Mouse (Mus musculus) liver, adult 2 months (tissue): ENCODE results near the gene Fuca1. TPM values are rescaled to one million over a fixed set of nuclear protein-coding genes. Genes with fewer than 3 reads are reported as not detected.

ENCODE experiments used
- DNase-seq: peaks from one replicate; pipeline ENCODE4 v3.0.0-alpha.2; 2011; ENCODE audit warnings: low read depth, low spot score; ENCODE audit errors: extremely low read depth
- H3K27ac ChIP-seq: fragments of 200-500 bp; replicated peaks from 2 replicates; pipeline ENCODE4 v1.5.1; 2012; ENCODE audit warnings: low read depth, mild to moderate bottlenecking, control low read depth, inconsistent platforms, low read length; ENCODE audit not compliant: insufficient read depth
- H3K27me3 ChIP-seq: fragments of 200-500 bp; 2 replicates; pipeline ENCODE4 v1.6.1; 2012; ENCODE audit warnings: mild to moderate bottlenecking, moderate library complexity, low read length, inconsistent platforms; ENCODE audit not compliant: control insufficient read depth, insufficient read depth
- H3K36me3 ChIP-seq: fragments of 200-500 bp; 2 replicates; pipeline ENCODE4 v1.6.1; 2012; ENCODE audit warnings: low read length, inconsistent platforms; ENCODE audit not compliant: control insufficient read depth, insufficient read depth
- H3K4me1 ChIP-seq: fragments of 200-500 bp; 2 replicates; pipeline ENCODE4 v1.6.1; 2011; ENCODE audit warnings: low read length; ENCODE audit not compliant: control insufficient read depth, insufficient read depth
- H3K4me3 ChIP-seq: fragments of 200-500 bp; 2 replicates; pipeline ENCODE4 v1.5.1; 2011; ENCODE audit warnings: low read depth, mild to moderate bottlenecking, control low read depth, low read length, moderate library complexity; ENCODE audit not compliant: insufficient read depth
- H3K79me2 ChIP-seq: fragments of 200-500 bp; 2 replicates; pipeline ENCODE4 v1.6.1; 2012; ENCODE audit warnings: inconsistent platforms, mild to moderate bottlenecking, low read length, moderate library complexity; ENCODE audit not compliant: control insufficient read depth, insufficient read depth
- H3K9ac ChIP-seq: fragments of 200-500 bp; 2 replicates; pipeline ENCODE4 v1.6.1; 2012; ENCODE audit warnings: low read depth, mild to moderate bottlenecking, control low read depth, inconsistent platforms, low read length
- CTCF ChIP-seq: fragments of 200-500 bp; IDR thresholded peaks from 2 replicates; pipeline ENCODE4 v1.5.1; 2011; ENCODE audit warnings: low read depth, low read length, control low read depth
- POLR2A ChIP-seq: fragments of 200-500 bp; IDR thresholded peaks from 2 replicates; pipeline ENCODE4 v1.6.1; 2011; ENCODE audit warnings: low read length, control low read depth; ENCODE audit not compliant: insufficient read depth; ENCODE audit errors: extremely low read depth
- WGBS: fragments of 180-500 bp; shearing (Covaris S2); methylation state at CpG from one replicate; pipeline ENCODE4 v1.1.7; 2018; 5-methylcytosine and 5-hydroxymethylcytosine counted together
- polyA plus RNA-seq: library from polyadenylated mRNA; depleted of rRNA; stranded (reverse); fragments of >200 nt; gene quantifications from 2 replicates; pipeline ENCODE4 v1.2.3, GENCODE M21; 2012
- total RNA-seq: library from RNA; depleted of rRNA; stranded (reverse); fragments of >200 nt; gene quantifications from 2 replicates; pipeline ENCODE4 v1.2.3, GENCODE M21; 2014

Fuca1 gene
- total and polyA plus RNA-seq, 2 experiments = 46.4 to 54.9 TPM

DNA sequence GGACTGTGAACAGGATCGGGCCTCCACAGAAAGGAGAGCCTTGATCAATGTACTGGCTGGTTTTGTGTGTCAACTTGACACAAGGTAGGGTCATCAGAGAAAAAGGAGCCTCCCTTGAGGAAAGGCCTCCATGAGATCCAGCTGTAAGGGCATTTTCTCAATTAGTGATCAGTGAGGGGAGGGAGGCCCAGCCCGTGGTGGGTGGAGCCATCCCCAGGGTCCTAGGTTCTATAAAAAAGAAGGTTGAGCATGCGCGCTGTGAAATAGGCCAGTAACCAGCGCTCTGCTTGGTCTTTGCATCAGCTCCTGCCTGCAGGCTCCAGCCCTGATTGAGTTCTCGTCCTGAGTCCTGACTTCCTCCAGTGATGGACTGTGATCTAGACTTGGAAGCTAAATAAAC, 36.0 kb upstream of the Fuca1 start:
- 87% methylated on average over 6 of the region's 6 CpGs for WGBS
- H3K9ac ChIP-seq = no peak overlapping the region
- peaks cover 7% of the 10 kb centered on the region for H3K4me1 ChIP-seq
- DNase-seq = no peak
- no peaks in the 10 kb centered on the region for H3K27me3 ChIP-seq
- no peak overlapping the region for H3K4me3 ChIP-seq
- no peaks in the 10 kb centered on the region for H3K36me3 ChIP-seq
- H3K27ac ChIP-seq = no peak overlapping the region
- TF ChIP-seq CTCF (no peak), POLR2A (no peak)
- H3K79me2 ChIP-seq = no peaks in the 10 kb centered on the region

DNA sequence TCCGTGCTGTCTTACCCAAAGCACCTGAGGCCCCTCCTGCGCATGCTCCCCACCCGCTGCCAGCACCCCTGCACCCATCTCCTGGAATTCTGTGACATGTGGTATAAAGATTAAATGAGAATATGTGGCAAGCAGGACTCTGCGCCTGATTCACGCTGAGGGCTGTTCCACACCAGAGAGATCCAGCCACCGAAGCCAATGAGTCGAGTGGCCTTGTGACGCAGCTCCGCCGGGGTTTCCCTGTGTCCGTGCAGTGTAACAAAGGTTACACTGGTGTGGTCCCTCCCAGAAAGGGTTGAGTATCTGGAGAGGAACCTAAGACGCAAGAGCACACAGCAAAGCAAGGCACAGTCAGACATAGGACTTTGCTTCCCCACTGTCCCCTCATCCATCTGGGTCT, 34.9 kb upstream of the Fuca1 start:
- no peak for DNase-seq
- H3K4me3 ChIP-seq = no peak overlapping the region
- H3K79me2 ChIP-seq = no peaks in the 10 kb centered on the region
- H3K27me3 ChIP-seq = no peaks in the 10 kb centered on the region
- no peak overlapping the region for H3K9ac ChIP-seq
- TF ChIP-seq CTCF (no peak), POLR2A (no peak)
- 85% methylated on average over 12 of the region's 12 CpGs for WGBS
- H3K4me1 ChIP-seq = peaks cover 7% of the 10 kb centered on the region
- H3K36me3 ChIP-seq = no peaks in the 10 kb centered on the region
- no peak overlapping the region for H3K27ac ChIP-seq

DNA sequence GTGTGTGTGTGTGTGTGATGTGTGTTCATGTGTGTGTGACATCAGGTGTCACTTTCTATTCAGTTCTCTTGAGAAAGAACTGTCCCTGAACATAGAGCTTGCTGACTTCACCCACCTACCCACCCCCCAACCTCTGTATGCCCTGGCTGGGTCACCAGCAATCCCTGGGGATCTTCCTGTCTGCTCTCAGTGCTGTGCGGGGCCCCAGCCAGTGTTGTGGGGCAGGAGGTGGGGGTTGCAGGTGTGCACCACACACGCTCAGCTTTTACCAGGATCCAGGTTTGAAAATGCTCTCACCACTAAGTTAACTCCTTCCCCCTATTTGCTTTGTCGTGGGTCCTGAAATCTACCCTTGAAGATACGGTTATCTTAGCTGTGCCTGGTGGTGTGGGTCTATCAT, 34.4 kb upstream of the Fuca1 start:
- H3K27me3 ChIP-seq = no peaks in the 10 kb centered on the region
- WGBS = 86% methylated on average over 4 of the region's 4 CpGs

DNA sequence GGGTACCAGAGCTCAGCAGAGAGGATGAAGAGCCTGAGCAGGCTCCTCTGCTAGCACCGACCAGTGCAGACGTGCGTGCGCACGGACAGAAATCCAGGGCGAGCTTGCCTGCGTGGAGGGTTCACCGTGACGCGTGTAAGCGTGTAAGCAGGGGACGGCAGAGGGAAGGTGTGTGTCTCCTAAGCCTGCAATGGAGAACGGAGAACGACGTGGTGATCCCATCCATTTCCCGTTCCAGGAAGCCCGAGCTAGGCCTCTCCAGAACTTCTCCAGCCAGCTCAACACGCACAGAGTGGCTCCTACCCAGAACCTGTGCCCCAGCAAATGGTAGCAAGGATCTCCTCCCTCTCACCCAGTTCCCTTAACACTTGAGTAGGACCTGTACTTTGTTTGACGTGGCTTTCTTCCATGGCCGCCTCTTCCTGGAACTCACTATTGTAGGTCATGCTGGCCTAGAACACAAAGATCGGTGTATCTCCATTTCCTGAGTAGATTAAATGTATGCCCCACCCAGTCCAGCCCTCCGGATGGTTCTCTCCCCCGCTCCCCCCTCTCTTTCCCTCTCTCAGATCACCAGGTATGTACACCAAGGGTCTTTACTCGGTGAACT, 32.0 kb upstream of the Fuca1 start:
- H3K36me3 ChIP-seq = no peaks in the 10 kb centered on the region
- no peak overlapping the region for H3K27ac ChIP-seq
- H3K79me2 ChIP-seq = no peaks in the 10 kb centered on the region
- no peak for TF ChIP-seq CTCF
- no peak for TF ChIP-seq POLR2A
- peak; percentile 47 for DNase-seq
- H3K27me3 ChIP-seq = no peaks in the 10 kb centered on the region
- H3K4me3 ChIP-seq = no peak overlapping the region
- H3K9ac ChIP-seq = no peak overlapping the region
- H3K4me1 ChIP-seq = peaks cover 4% of the 10 kb centered on the region; the same call in 1 of the 2 replicates
- WGBS = 86% methylated on average over 24 of the region's 24 CpGs

More for the DNA sequence above, 34.4 kb upstream of the Fuca1 start:
- Histone ChIP-seq H3K9ac (no peak overlapping the region), H3K27ac (no peak overlapping the region), H3K36me3 (no peaks in the 10 kb centered on the region), H3K4me3 (no peak overlapping the region), H3K79me2 (no peaks in the 10 kb centered on the region), H3K4me1 (peaks cover 7% of the 10 kb centered on the region)
- TF ChIP-seq CTCF = no peak
- no peak for TF ChIP-seq POLR2A
- no peak for DNase-seq

DNA sequence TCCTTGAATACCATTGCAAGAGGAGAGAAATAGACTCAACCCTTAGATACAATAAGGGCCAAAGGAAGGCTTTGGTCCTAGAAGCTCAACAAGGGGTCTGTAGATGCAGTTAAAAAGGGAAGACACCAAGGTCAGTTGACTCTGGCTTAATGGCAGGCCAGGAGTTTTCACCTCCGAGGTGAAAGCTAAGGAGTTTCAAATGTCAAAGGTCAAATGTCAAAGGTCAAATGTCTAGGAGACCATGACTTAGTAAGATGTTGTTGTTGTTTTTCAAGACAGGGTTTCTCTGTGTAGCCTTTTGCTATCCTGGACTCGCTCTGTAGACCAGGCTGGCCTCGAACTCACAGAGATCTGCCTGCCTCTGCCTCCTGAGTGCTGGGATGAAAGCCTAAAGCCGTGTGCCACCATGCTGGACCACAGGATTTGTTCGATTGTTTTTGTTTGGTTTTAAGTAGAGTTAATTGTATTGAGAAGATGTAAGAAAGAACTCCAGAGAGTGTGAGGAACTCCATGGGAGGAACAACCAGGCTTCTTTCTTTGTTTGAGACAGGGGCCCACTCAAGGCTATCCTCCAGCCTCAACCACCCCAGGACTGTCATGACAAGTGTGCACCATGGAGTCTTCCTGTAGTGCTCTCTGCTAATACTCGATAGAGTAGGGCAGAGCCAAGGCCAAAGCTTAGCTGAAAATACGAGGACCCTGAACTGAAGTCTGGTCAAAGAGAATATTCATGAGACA, 31.2 kb upstream of the Fuca1 start:
- Histone ChIP-seq H3K4me1 (no peaks in the 10 kb centered on the region), H3K4me3 (no peak overlapping the region), H3K9ac (no peak overlapping the region), H3K36me3 (no peaks in the 10 kb centered on the region), H3K27ac (no peak overlapping the region), H3K27me3 (no peaks in the 10 kb centered on the region), H3K79me2 (no peaks in the 10 kb centered on the region)
- DNase-seq = no peak
- 79% methylated on average over 7 of the region's 7 CpGs for WGBS
- TF ChIP-seq POLR2A (no peak), CTCF (no peak)

DNA sequence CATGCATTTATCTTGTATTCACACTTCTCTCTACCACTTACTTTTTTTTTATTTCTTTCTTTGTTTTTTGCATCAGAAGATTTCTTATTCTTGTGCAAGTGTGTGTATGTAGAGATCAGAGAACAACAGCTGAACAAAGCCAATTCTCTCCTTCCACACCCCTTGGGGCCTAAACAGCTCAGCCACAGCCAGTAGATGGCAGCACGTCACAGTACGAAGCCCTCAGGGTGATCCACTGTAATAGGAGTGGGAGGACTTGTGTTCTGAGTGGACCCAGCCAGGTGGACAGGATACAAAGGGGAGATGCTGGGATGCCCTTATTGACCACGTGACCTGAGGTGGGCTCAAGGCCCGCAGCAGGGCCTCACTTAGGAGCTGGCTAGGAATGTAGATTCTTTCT, 30.7 kb upstream of the Fuca1 start:
- WGBS = 3% methylated on average over 4 of the region's 4 CpGs
- Histone ChIP-seq H3K4me3 (no peak overlapping the region), H3K36me3 (no peaks in the 10 kb centered on the region), H3K4me1 (no peaks in the 10 kb centered on the region), H3K9ac (no peak overlapping the region), H3K27me3 (no peaks in the 10 kb centered on the region), H3K79me2 (no peaks in the 10 kb centered on the region), H3K27ac (no peak overlapping the region)
- TF ChIP-seq POLR2A (no peak), CTCF (peak; percentile 97)
- DNase-seq = peak; percentile 64
